Mouse (Mus musculus) lung, postnatal 0 days (tissue): ENCODE measurements at regions not wholly inside any gene's neighbourhood (a gene's known extent, or its start where the extent isn't known, plus 50 kb on each side); places are given as distances from the start of the nearest gene placed in this dataset.
"Not testable (repeated sequence)": the region's sequence is repeated elsewhere in the genome, so short reads cannot be mapped to it uniquely, and the experiment has no call there.

ENCODE experiments used
- ATAC-seq: fragments of 200-750 bp; cut with Nextera tagmentation; 2 replicates; pipeline ENCODE4 v1.8.0; 2017; ENCODE audit warnings: moderate library complexity
- DNase-seq: peaks from one replicate; pipeline ENCODE4 v3.0.0-alpha.2; 2016; ENCODE audit warnings: low spot score
- H3K27ac ChIP-seq: fragments of 300-500 bp; sonication (generic); 2 replicates; pipeline ENCODE4 v1.5.1; 2014; ENCODE audit warnings: antibody characterized with exemption, mild to moderate bottlenecking, low read length, mixed read lengths
- H3K27me3 ChIP-seq: fragments of 300-500 bp; sonication (generic); replicated peaks from 2 replicates; pipeline ENCODE4 v1.6.1; 2014; ENCODE audit warnings: low read length, mixed read lengths; ENCODE audit not compliant: insufficient read depth
- H3K36me3 ChIP-seq: fragments of 300-500 bp; sonication (generic); 2 replicates; pipeline ENCODE4 v1.6.1; 2014; ENCODE audit warnings: low read length, mixed read lengths; ENCODE audit not compliant: insufficient read depth
- H3K4me1 ChIP-seq: fragments of 300-500 bp; sonication (generic); 2 replicates; pipeline ENCODE4 v1.6.1; 2014; ENCODE audit warnings: antibody characterized with exemption, low read depth, low read length, mixed read lengths; ENCODE audit not compliant: insufficient read depth
- H3K4me2 ChIP-seq: fragments of 300-500 bp; sonication (generic); replicated peaks from 2 replicates; pipeline ENCODE4 v1.6.1; 2014; ENCODE audit warnings: low read depth, mild to moderate bottlenecking, low read length, moderate library complexity, mixed read lengths
- H3K4me3 ChIP-seq: fragments of 300-500 bp; sonication (generic); 2 replicates; pipeline ENCODE4 v1.5.1; 2014; ENCODE audit warnings: low read depth, low read length
- H3K9ac ChIP-seq: fragments of 300-500 bp; sonication (generic); replicated peaks from 2 replicates; pipeline ENCODE4 v1.6.1; 2014; ENCODE audit warnings: low read depth, mild to moderate bottlenecking
- H3K9me3 ChIP-seq: fragments of 300-500 bp; sonication (generic); 2 replicates; pipeline ENCODE4 v1.6.1; 2016; ENCODE audit warnings: low read length, mixed read lengths
- CTCF ChIP-seq: IDR thresholded peaks from 2 replicates; pipeline ENCODE4 v1.5.1; 2016; ENCODE audit warnings: antibody characterized with exemption, mild to moderate bottlenecking
- EP300 ChIP-seq: IDR thresholded peaks from 2 replicates; pipeline ENCODE4 v1.6.1; 2016; ENCODE audit warnings: antibody characterized with exemption, mild to moderate bottlenecking, control low read depth
- WGBS: fragments of 180-500 bp; shearing (Covaris S2); extraction: QIAGEN DNeasy Blood & Tissue Kit; methylation state at CpG from one replicate; pipeline ENCODE4 v1.1.7; 2014; 5-methylcytosine and 5-hydroxymethylcytosine counted together

DNA sequence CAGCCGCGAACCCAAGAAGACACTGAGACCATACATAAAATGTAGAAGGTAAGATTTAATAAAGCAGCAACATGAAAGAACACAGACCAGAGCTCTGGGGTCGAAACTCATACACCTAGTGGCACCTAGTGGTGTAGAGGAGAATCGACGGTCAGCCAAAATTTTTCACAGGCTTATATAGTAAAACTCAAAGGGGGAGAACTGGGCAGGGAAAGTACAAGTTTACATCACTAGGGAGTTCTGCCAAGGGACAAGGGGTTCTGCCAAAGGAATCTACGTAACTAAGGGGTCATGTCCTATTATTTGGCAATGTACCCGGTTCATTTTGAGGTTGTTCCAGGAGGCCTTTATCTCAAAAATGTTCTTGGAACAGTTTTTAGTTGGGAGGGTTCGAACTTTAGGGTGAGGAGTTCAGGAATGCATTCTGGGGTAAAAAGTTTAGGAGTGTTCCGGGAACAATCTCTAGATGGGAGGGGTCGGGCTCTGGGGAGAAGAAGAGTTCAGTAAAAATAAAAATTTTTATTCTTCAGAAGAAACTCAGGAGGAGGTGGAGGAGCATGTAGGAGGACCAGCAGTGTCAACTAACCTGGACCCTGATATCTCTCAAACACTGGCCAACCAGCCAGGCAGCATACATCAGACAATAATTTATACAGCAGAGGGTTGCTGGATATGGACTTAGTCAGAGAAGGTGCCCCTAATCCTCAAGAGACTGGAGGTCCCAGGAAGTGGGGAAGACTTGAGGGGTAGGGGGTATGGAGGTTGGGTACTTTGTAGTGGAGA lies 1138.7 kb upstream of the Pcdh20 start:
- H3K27ac ChIP-seq, H3K36me3 ChIP-seq, H3K9me3 ChIP-seq, H3K27me3 ChIP-seq, H3K4me2 ChIP-seq, H3K4me1 ChIP-seq, H3K4me3 ChIP-seq, H3K9ac ChIP-seq: not testable (repeated sequence)
- ATAC-seq (peak; percentile 38), DNase-seq (peak; percentile 19)
- WGBS, result 47% methylated on average over 8 of the region's 10 CpGs
- peak; percentile 54; the same call in 1 of the 2 replicates for TF ChIP-seq EP300

DNA sequence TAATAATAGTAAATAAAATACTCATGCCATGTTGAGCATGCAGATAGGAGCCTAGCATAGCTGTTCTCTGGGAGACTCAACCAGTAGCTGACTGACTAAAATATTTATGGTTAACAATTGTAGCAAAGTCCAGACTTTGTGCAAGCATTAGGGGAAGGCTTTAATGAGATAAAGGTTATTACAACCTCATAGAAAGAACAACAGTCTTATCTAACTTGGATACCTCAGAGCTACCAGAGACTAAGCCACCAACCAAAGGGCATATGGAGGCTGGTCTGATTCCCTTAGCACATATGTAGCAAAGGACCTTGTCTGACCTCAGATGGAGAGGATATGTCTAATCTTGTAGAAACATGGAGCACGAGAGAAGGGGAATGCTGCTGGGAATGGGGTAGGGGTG lies 1136.4 kb upstream of the Pcdh20 start:
- Histone ChIP-seq H3K4me1 (no peaks in the 10 kb centered on the region), H3K36me3 (no peaks in the 10 kb centered on the region), H3K9me3 (no peaks in the 10 kb centered on the region), H3K4me3 (no peak overlapping the region), H3K9ac (no peak overlapping the region), H3K27me3 (no peaks in the 10 kb centered on the region), H3K4me2 (no peak overlapping the region), H3K27ac (no peak overlapping the region)
- DNase-seq (no peak), ATAC-seq (no peak)
- WGBS, result 77% methylated on average over 1 of the region's 1 CpGs
- no peak for TF ChIP-seq EP300
- TF ChIP-seq CTCF, result no peak

DNA sequence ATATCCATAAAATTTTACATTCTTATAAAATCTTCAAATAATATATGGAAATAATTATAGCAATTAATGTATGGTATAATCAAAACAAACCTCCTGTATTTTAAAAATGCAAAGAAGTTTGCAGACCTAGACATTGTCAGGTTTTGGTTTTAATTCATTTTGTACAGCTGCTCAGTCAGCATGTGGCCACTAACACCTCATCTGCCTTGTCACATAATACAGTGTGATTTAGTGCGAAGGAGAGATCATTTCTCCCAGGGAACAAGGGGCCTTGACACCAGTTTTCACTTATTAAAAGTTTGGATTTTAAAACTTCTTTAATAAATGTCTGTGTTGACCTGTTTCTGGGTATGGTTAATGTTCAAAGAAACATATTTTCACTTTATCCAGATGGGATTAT lies 1126.6 kb upstream of the Pcdh20 start:
- Histone ChIP-seq H3K27ac (no peak overlapping the region), H3K27me3 (no peaks in the 10 kb centered on the region), H3K4me2 (no peak overlapping the region), H3K4me1 (no peaks in the 10 kb centered on the region), H3K4me3 (no peak overlapping the region), H3K9ac (no peak overlapping the region), H3K36me3 (no peaks in the 10 kb centered on the region), H3K9me3 (no peaks in the 10 kb centered on the region)
- 60% methylated on average over 1 of the region's 1 CpGs for WGBS
- TF ChIP-seq CTCF (no peak), EP300 (no peak)
- DNase-seq, result no peak
- no peak for ATAC-seq

DNA sequence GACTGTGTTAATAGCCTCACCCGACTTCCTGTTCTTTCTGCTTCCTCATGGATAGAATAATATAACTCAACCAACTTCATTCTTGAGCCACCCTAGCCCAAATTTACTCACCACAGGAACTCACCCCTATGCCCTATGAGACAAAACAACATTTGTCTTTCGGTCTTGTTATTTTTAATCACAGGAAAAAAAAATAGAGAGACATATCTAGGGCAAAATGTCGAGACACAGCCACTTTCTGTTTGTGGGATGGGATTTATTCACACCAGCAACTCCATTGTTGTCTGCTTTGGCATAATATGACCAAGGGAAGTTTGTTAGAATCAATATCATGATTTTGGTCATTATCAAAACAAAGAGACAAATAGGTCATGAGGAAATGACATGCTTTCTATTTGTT lies 1102.4 kb upstream of the Pcdh20 start:
- Histone ChIP-seq H3K4me3 (no peak overlapping the region), H3K9me3 (no peaks in the 10 kb centered on the region), H3K4me2 (no peak overlapping the region), H3K4me1 (no peaks in the 10 kb centered on the region), H3K27ac (no peak overlapping the region), H3K27me3 (no peaks in the 10 kb centered on the region), H3K36me3 (no peaks in the 10 kb centered on the region), H3K9ac (no peak overlapping the region)
- TF ChIP-seq CTCF, result no peak
- TF ChIP-seq EP300, result no peak
- DNase-seq (no peak), ATAC-seq (no peak)
- WGBS, result 57% methylated on average over 3 of the region's 3 CpGs

DNA sequence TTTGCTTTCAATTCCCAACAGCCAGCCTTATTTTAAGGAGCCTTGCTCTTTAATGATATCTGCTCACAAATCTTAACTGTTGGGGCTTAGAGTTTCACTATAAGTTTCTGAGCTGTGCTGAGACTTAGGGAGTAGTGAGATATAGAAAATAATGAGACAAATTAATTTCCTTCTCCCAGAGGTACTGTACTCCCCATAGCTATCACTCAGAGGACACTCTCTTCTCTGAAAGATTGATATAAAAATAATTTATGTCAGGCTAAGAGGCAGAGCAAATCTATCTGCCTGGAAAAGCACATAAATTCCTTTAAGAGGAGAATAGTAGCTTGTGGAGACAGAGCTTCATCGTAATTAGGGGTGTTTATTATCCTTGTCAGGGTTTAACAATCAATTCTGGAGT lies 1100.5 kb upstream of the Pcdh20 start:
- H3K4me3 ChIP-seq, result no peak overlapping the region
- DNase-seq, result no peak
- H3K27me3 ChIP-seq, result no peaks in the 10 kb centered on the region
- WGBS, result 40% methylated on average over 1 of the region's 1 CpGs
- TF ChIP-seq EP300 (no peak), CTCF (no peak)
- no peak overlapping the region for H3K4me2 ChIP-seq
- H3K27ac ChIP-seq, result no peak overlapping the region
- no peaks in the 10 kb centered on the region for H3K9me3 ChIP-seq
- no peaks in the 10 kb centered on the region for H3K36me3 ChIP-seq
- no peak for ATAC-seq
- no peak overlapping the region for H3K9ac ChIP-seq
- no peaks in the 10 kb centered on the region for H3K4me1 ChIP-seq

DNA sequence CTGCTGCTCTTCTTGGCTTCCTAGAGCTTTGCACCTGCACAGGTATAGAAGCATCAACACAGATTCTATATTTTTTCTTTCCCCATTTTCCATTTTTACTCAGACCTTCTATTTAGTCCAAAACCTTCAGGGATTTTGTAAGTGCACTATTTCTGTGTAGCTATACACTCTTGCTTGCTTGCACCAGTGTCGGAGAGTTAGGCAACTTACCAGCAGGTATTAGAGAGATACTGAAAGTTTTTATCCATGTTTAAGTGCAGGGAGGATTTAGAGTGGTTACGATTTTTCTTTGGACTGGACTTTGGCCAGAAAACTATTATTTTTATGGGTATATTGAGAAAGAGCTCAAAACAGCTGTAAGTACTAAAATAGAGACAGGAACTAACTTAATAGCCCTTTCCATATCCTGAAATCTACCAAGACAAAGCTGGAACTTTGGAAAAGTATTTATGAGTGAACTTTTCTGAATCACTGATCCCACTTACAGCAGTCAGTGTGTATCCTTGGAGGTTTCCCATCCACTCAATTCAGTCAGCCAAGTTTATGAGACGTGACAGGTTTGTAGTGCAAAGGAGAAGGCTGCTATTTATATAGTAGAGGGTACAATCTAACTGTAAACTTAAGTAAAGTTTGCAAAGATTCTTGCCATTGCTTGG lies 1088.8 kb upstream of the Pcdh20 start:
- no peak overlapping the region for H3K27ac ChIP-seq
- WGBS, result 58% methylated on average over 3 of the region's 3 CpGs
- no peak for TF ChIP-seq CTCF
- no peak for TF ChIP-seq EP300
- H3K27me3 ChIP-seq, result no peaks in the 10 kb centered on the region
- H3K4me1 ChIP-seq, result no peaks in the 10 kb centered on the region
- DNase-seq (peak; percentile 6), ATAC-seq (no peak)
- H3K9ac ChIP-seq, result no peak overlapping the region
- H3K9me3 ChIP-seq, result no peaks in the 10 kb centered on the region
- H3K4me2 ChIP-seq, result no peak overlapping the region
- no peak overlapping the region for H3K4me3 ChIP-seq
- H3K36me3 ChIP-seq, result no peaks in the 10 kb centered on the region
